Mouse (Mus musculus): Measurements from ENCODE around the gene Scn3b.
A peak's percentile ranks its signal among the peaks of the same experiment; 100 is the strongest.

The Scn3b gene

GRCm38 (mm10) chr9:40269103-40269861 lies at the start of gene Scn3b:
Gene Scn3b (plus strand): TSS chr9:40269217.
- peak; percentile 98 for DNase-seq

GRCm38 (mm10) chr9:40224289-40224688 lies 44.7 kb upstream of the Scn3b start:
- no peak for DNase-seq

GRCm38 (mm10) chr9:40227874-40228789 lies 40.9 kb upstream of the Scn3b start:
- DNase-seq: peak; percentile 70

DNA sequence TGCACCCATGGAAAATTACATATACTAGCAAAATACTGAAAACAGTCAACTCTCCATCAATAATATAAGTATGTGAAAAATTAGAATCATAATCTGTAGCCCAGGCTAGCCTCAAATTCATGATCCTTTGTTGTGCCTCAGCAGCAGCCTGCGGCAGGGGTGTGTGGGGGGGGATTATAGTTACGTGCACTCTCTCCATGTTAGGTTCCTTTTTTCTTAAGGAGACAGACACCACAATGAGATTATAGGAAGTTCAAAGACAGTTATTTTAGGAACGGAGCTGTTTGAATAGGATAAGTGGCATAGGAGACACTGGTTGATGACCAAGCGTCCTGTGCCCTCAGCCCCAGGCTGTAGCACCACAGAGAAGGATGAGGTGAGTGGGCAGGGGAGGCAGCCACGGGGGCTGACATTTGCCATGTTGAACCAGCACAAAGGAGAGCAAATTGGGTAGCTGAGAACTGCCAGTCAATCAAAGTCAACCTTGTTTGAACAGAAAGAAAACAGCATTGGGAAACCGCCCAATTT lies 40.1 kb upstream of the Scn3b start:
- DNase-seq: peak; percentile 73

GRCm38 (mm10) chr9:40229479-40229878 lies 39.5 kb upstream of the Scn3b start:
- peak; percentile 19 for DNase-seq

- peak; percentile 17 for DNase-seq
Measured at GRCm38 (mm10) chr9:40231019-40231418, 38.0 kb upstream of the Scn3b start.

- peak; percentile 30 for DNase-seq
Measured at GRCm38 (mm10) chr9:40234233-40235072, 34.6 kb upstream of the Scn3b start.

DNA sequence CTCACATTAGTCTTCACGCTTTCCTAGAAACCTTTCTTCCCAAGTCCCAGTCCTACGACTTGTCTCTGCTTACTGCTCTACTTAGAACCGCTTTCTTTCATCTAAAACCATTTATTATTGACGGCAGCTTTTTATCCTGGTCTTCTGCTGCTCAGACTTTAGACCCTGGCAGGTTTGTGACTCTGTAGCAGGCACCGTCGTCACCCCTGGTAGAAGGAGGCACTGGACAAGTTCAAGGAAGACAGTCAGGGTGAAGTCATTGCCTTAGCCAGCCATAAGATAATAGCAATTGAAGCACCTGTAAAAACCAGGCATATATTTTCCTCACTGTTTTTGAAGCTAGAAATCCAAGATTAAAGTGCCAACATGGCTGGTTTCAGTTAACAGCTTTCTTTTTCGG lies 33.8 kb upstream of the Scn3b start:
- DNase-seq: peak; percentile 3

GRCm38 (mm10) chr9:40239749-40240148 lies 29.3 kb upstream of the Scn3b start:
- peak; percentile 28 for DNase-seq

GRCm38 (mm10) chr9:40240311-40240710 lies 28.7 kb upstream of the Scn3b start:
- peak; percentile 52 for DNase-seq

DNA sequence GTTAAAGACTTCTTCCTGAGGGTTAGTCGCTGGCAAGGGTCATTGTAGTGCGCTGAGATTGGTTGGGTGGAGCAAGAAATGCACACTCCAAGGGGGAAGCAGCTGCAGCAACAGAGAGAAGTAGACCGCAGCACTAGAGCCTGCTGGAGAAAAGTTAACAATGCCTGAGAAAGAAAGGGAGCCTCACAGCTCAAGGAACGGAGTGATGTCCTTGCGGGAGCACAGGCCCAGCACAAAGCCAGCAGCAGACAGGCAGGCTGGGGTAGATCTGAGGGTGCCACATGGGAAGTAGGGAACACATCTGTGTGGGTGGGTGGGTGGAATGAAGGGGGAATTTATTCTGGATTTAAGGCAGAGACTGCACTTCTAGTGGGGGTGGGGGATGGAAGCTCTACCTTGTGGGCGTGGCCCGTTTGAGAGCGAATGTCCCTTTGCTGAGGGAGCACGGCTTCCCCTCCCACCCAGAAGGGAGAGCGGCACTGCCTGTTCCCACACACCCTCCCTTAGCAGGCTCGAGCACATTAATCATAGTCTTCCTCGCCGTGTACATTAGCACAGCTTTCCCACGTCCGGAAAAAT lies 27.7 kb upstream of the Scn3b start:
- peak; percentile 93 for DNase-seq

- peak; percentile 70 for DNase-seq
Measured at GRCm38 (mm10) chr9:40241951-40242888, 26.8 kb upstream of the Scn3b start.

DNA sequence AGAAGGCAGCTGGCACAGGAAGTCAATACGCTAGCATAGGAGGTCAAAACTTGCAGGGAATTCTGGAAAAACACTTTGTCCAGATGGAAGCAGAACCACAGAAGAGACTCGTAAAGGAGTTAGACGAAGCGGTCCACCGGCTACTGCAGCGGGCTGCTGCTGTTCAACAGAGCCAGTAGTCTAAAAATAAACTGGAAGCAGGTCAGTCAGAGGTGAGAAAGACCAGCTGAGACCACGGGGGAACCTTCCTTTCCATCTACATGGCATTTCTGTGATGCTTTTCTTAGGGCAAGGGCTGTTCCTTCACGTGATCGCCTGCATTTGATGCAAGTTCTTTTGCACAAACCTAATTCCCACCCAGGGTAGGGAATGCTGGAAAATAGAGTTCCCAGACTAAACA lies 23.6 kb upstream of the Scn3b start:
- peak; percentile 61 for DNase-seq

GRCm38 (mm10) chr9:40245974-40246665 lies 22.9 kb upstream of the Scn3b start:
- peak; percentile 50 for DNase-seq

- DNase-seq: no peak
Measured at GRCm38 (mm10) chr9:40246702-40247101, 22.3 kb upstream of the Scn3b start.

GRCm38 (mm10) chr9:40249106-40249505 lies 19.9 kb upstream of the Scn3b start:
- DNase-seq: peak; percentile 92

DNA sequence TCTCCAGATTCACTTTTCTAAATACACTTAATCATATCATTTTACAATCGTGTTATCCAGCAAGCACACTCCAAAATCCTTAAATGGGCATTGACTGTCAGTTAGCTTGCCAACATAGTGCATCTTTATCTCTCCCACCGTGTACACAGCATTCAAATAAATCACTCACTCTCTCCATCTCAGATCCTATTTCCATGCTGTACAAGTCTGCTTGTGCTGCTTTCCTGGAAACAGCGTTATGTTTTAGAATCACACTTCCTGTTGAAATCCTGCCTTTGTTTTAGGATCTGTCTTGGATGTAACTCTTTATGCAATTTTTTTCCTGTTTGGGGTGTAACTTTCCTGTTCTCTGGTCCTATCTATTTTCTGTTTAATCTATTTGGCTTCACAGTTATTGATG lies 16.6 kb upstream of the Scn3b start:
- peak; percentile 35 for DNase-seq

DNA sequence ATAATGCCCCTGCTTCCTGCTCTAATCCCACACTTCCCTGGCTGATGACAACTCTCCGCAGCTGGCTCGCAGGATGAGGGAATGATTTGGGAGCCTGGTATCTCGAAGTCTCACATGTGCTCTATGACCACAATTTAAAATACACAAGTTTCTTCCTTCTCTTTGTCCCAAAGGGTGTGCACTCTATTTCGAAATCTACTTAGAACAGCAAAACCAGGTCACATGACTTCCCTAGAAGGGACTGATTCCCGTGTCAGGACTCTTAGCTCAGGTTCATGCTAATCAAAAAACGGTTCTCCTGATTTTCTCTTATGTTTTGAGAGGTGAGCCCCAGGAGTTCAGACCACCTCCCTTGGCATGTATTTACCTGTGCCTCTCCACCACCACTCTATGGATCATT lies 5.1 kb upstream of the Scn3b start:
- peak; percentile 81 for DNase-seq

DNA sequence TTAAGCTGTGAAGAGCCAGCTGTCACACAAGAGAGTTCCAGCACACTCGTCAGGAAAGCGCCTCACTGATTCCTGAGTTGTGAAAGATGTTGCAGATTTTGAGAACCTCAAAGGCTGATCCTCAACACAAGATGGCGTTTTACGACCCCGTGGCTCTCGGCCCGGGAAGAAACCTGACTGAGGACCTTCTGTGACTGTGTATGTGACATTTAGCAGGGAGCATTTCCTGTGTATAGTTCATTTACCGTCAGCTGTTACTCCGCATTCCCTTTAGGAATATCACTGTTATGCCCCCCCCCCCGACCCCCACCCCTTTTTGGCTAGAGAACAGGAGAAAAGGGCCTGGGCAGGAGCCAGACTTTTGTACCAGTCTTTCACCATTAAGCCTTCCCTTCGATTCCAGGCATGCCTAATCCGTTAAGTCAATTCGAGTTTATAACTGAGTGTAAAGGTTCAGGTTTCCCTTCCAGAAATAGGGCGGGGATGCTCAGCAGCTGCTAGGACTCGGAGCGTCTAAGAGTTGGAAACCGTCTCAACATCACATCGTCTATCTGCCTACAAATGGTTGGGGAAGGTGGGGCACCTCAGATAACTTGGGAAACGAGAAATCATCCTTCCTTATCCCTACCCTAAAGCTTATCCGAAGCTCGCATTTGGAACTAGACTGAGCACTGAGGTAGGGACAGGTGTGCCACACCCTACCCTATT lies 823 bp upstream of the Scn3b start:
- DNase-seq: peak; percentile 80

DNA sequence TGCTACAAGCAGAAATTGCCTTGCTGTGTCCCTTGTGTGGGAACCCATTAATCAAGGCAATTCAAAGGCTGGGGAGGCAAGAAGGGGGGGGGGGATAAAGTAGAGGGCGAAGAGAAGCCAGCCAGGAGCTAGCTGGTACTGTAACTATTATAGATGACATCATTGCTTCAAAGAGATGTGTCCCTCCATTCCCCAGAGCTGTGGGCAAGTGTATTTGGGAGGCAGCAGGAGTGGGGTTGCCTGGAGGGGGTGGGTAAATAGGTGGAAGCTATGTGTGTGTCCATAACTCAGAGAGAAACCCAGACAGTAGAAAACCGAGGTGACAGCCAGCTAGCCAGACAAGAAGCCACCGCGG lies 292 bp upstream of the Scn3b start:
- DNase-seq: no peak
